Mouse (Mus musculus): ENCODE results near the gene Mfsd11. TPM values are rescaled to one million over a fixed set of nuclear protein-coding genes. Genes with fewer than 3 reads are reported as not detected.
A peak's percentile ranks its signal among the peaks of the same experiment; 100 is the strongest.
"Not testable (repeated sequence)": the region's sequence is repeated elsewhere in the genome, so short reads cannot be mapped to it uniquely, and the experiment has no call there.

Gene Mfsd11
- polyA plus RNA-seq, 1 experiment from 2014 or later = 32.2 TPM

GRCm38 (mm10) chr11:116887136-116887535 is 34.9 kb downstream of the Mfsd11 start:
- no peak for ATAC-seq (ENCODE audit: extremely low read depth, insufficient number of reproducible peaks, low FRiP score, low TSS enrichment)
- H3K27ac ChIP-seq (replicated peaks) = no peak overlapping the region
- peaks cover 8% of the 10 kb centered on the region for H3K4me1 ChIP-seq
- no peaks in the 10 kb centered on the region for H3K36me3 ChIP-seq
- H3K9me3 ChIP-seq = no peaks in the 10 kb centered on the region
- H3K4me3 ChIP-seq = no peak overlapping the region
- H3K27me3 ChIP-seq (replicated peaks) = peaks cover 59% of the 10 kb centered on the region
- no peak overlapping the region for H3K4me2 ChIP-seq
- no peak overlapping the region for H3K9ac ChIP-seq
- WGBS = 60% methylated on average over 5 of the region's 5 CpGs

GRCm38 (mm10) chr11:116893532-116894442 is 41.5 kb downstream of the Mfsd11 start:
- H3K4me3 ChIP-seq = no peak overlapping the region
- no peak overlapping the region for H3K4me2 ChIP-seq
- 67% methylated on average over 19 of the region's 19 CpGs for WGBS
- no peaks in the 10 kb centered on the region for H3K9me3 ChIP-seq
- no peak overlapping the region for H3K9ac ChIP-seq
- ATAC-seq (ENCODE audit: extremely low read depth, insufficient number of reproducible peaks, low FRiP score, low TSS enrichment) = no peak
- H3K4me1 ChIP-seq = no peaks in the 10 kb centered on the region
- H3K27ac ChIP-seq (replicated peaks) = no peak overlapping the region
- H3K36me3 ChIP-seq = no peaks in the 10 kb centered on the region
- H3K27me3 ChIP-seq (replicated peaks) = peaks cover 27% of the 10 kb centered on the region

GRCm38 (mm10) chr11:116895402-116895801 is 43.2 kb downstream of the Mfsd11 start:
- no peak for ATAC-seq (ENCODE audit: extremely low read depth, insufficient number of reproducible peaks, low FRiP score, low TSS enrichment)
- WGBS = 77% methylated on average over 3 of the region's 3 CpGs
- no peaks in the 10 kb centered on the region for H3K4me1 ChIP-seq
- H3K9me3 ChIP-seq = no peaks in the 10 kb centered on the region
- no peak overlapping the region for H3K9ac ChIP-seq
- H3K27ac ChIP-seq (replicated peaks) = no peak overlapping the region
- H3K4me3 ChIP-seq = no peak overlapping the region
- H3K36me3 ChIP-seq = no peaks in the 10 kb centered on the region
- peaks cover 18% of the 10 kb centered on the region for H3K27me3 ChIP-seq (replicated peaks)
- H3K4me2 ChIP-seq = no peak overlapping the region

GRCm38 (mm10) chr11:116899247-116899646 is 47.0 kb downstream of the Mfsd11 start:
- WGBS = 86% methylated on average over 12 of the region's 12 CpGs
- H3K4me1 ChIP-seq = no peaks in the 10 kb centered on the region
- H3K27me3 ChIP-seq (replicated peaks) = peaks cover 20% of the 10 kb centered on the region
- no peak overlapping the region for H3K27ac ChIP-seq (replicated peaks)
- no peaks in the 10 kb centered on the region for H3K9me3 ChIP-seq
- no peak for ATAC-seq (ENCODE audit: extremely low read depth, insufficient number of reproducible peaks, low FRiP score, low TSS enrichment)
- no peak overlapping the region for H3K4me2 ChIP-seq
- no peaks in the 10 kb centered on the region for H3K36me3 ChIP-seq
- H3K9ac ChIP-seq = no peak overlapping the region
- no peak overlapping the region for H3K4me3 ChIP-seq

- not testable (repeated sequence) for H3K9ac ChIP-seq; H3K4me1 ChIP-seq; H3K36me3 ChIP-seq; H3K27ac ChIP-seq (replicated peaks); H3K9me3 ChIP-seq; ATAC-seq (ENCODE audit: extremely low read depth, insufficient number of reproducible peaks, low FRiP score, low TSS enrichment); H3K4me3 ChIP-seq; H3K4me2 ChIP-seq
- H3K27me3 ChIP-seq (replicated peaks) = peaks cover 45% of the 10 kb centered on the region
- 83% methylated on average over 10 of the region's 10 CpGs for WGBS
Observed at GRCm38 (mm10) chr11:116902588-116902987, 50.3 kb downstream of the Mfsd11 start.

- H3K27me3 ChIP-seq (replicated peaks) = peaks cover 43% of the 10 kb centered on the region
- H3K4me3 ChIP-seq = peak overlapping the region; percentile 41
- H3K4me1 ChIP-seq = peaks cover 6% of the 10 kb centered on the region
- 4% methylated on average over 23 of the region's 23 CpGs for WGBS
- no peak overlapping the region for H3K27ac ChIP-seq (replicated peaks)
- no peak for ATAC-seq (ENCODE audit: extremely low read depth, insufficient number of reproducible peaks, low FRiP score, low TSS enrichment)
- H3K9me3 ChIP-seq = no peaks in the 10 kb centered on the region
- peak overlapping the region; percentile 68 for H3K4me2 ChIP-seq
- 0 out of 2 replicates have a peak overlapping the region, but pooled peaks have one; percentile 47 for H3K9ac ChIP-seq
- H3K36me3 ChIP-seq = no peaks in the 10 kb centered on the region
Observed at GRCm38 (mm10) chr11:116905741-116906456, 53.7 kb downstream of the Mfsd11 start.

GRCm38 (mm10) chr11:116913573-116913972 is 61.3 kb downstream of the Mfsd11 start:
- ATAC-seq (ENCODE audit: extremely low read depth, insufficient number of reproducible peaks, low FRiP score, low TSS enrichment) = no peak
- no peak overlapping the region for H3K4me2 ChIP-seq
- WGBS = 70% methylated on average over 16 of the region's 16 CpGs

GRCm38 (mm10) chr11:116914267-116914885 is 62.1 kb downstream of the Mfsd11 start:
- WGBS = 60% methylated on average over 5 of the region's 5 CpGs
- no peak overlapping the region for H3K9ac ChIP-seq
- no peaks in the 10 kb centered on the region for H3K36me3 ChIP-seq
- no peak overlapping the region for H3K27ac ChIP-seq (replicated peaks)
- H3K4me2 ChIP-seq = no peak overlapping the region
- peaks cover 62% of the 10 kb centered on the region for H3K27me3 ChIP-seq (replicated peaks)
- no peak overlapping the region for H3K4me3 ChIP-seq
- no peak for ATAC-seq (ENCODE audit: extremely low read depth, insufficient number of reproducible peaks, low FRiP score, low TSS enrichment)
- no peaks in the 10 kb centered on the region for H3K9me3 ChIP-seq
- H3K4me1 ChIP-seq = peaks cover 7% of the 10 kb centered on the region

More at GRCm38 (mm10) chr11:116913573-116913972, 61.3 kb downstream of the Mfsd11 start:
- Histone ChIP-seq H3K9me3 (no peaks in the 10 kb centered on the region), H3K36me3 (no peaks in the 10 kb centered on the region), H3K9ac (no peak overlapping the region), H3K27ac (replicated peaks) (no peak overlapping the region), H3K4me1 (no peaks in the 10 kb centered on the region), H3K27me3 (replicated peaks) (peaks cover 54% of the 10 kb centered on the region), H3K4me3 (no peak overlapping the region)

GRCm38 (mm10) chr11:116915241-116915640 is 63.0 kb downstream of the Mfsd11 start:
- peaks cover 8% of the 10 kb centered on the region for H3K4me1 ChIP-seq
- no peak overlapping the region for H3K4me3 ChIP-seq
- H3K9me3 ChIP-seq = no peaks in the 10 kb centered on the region
- 78% methylated on average over 3 of the region's 3 CpGs for WGBS
- peaks cover 71% of the 10 kb centered on the region for H3K27me3 ChIP-seq (replicated peaks)
- no peak overlapping the region for H3K9ac ChIP-seq
- ATAC-seq (ENCODE audit: extremely low read depth, insufficient number of reproducible peaks, low FRiP score, low TSS enrichment) = no peak
- H3K27ac ChIP-seq (replicated peaks) = no peak overlapping the region
- no peak overlapping the region for H3K4me2 ChIP-seq
- H3K36me3 ChIP-seq = no peaks in the 10 kb centered on the region

- no peaks in the 10 kb centered on the region for H3K9me3 ChIP-seq
- no peak overlapping the region for H3K9ac ChIP-seq
- H3K4me2 ChIP-seq = no peak overlapping the region
- 46% methylated on average over 7 of the region's 7 CpGs for WGBS
- ATAC-seq (ENCODE audit: extremely low read depth, insufficient number of reproducible peaks, low FRiP score, low TSS enrichment) = no peak
- H3K27me3 ChIP-seq (replicated peaks) = peaks cover 87% of the 10 kb centered on the region
- no peak overlapping the region for H3K4me3 ChIP-seq
- H3K36me3 ChIP-seq = no peaks in the 10 kb centered on the region
- no peak overlapping the region for H3K27ac ChIP-seq (replicated peaks)
- peaks cover 19% of the 10 kb centered on the region for H3K4me1 ChIP-seq
Observed at GRCm38 (mm10) chr11:116917361-116917760, 65.1 kb downstream of the Mfsd11 start.
